Mouse (Mus musculus) left cerebral cortex, postnatal 10 days (tissue): ENCODE data around the gene Vwa1. TPM values are rescaled to one million over a fixed set of nuclear protein-coding genes. Genes with fewer than 3 reads are reported as not detected.

Source experiments
- DNase-seq, 2 experiments: peaks; one replicate each; pipeline ENCODE4 v3.0.0; 2021 to 2022; ENCODE audit warnings: low spot score in 2 of 2, mixed read lengths in 1 of 2; ENCODE audit errors: extremely low spot score in 1 of 2
- intact Hi-C: fragments of 180-260 bp; cut with DNase I; formaldehyde crosslinking; loops from one replicate; pipeline ENCODE4 v1.15.1; 2025
- microRNA-seq: library from miRNA; unstranded; fragments of <30 nt; microRNA quantifications from one replicate; pipeline ENCODE4 v1.2.0, GENCODE M21; 2022
- total RNA-seq, 2 experiments: library from RNA; stranded (reverse); gene quantifications; 2 replicates each; pipeline ENCODE4 v1.2.3; 2021

The Vwa1 gene
- total RNA-seq, 2 experiments from 2014 or later, result 14.6 to 19.3 TPM

DNA sequence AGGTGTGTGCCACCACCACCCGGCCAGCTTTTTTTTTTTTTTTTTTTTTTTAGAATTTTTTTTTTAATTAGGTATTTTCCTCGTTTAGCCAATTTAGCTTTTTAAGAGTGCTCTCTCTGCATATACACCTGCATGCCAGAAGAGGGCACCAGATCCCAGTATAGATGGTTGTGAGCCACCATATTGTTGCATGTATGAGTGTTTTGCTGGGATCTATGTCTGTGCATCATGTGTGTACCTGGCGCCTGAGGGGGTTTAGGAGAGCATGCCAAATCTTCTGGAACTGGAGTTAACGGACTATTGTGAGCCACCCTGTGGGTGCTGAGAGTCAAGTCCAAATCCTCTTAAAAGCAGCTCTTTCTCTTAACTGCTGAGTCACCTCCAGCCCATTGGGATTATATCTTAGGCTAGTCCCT, 52.8 kb downstream of the Vwa1 start:
- intact Hi-C loops, result no loop called here
- no peak for DNase-seq

Small RNAs within 50 kb of the gene (microRNA-seq; reads per million reads assigned to microRNA genes)
- not detected for gene Gm27743

Other genes with a start within 250 kb of the Vwa1 start
- gene Nadk, start 212.3 kb downstream of the Vwa1 start, total RNA-seq, result 10 to 100 TPM; 47.9 TPM
- 10 to 100 TPM; 44.1 to 45.2 TPM for gene Slc35e2, start 173.3 kb downstream of the Vwa1 start, total RNA-seq
- gene Cdk11b, start 149.8 kb downstream of the Vwa1 start, total RNA-seq, result 10 to 100 TPM; 42.0 to 51.4 TPM
- gene Gm10563, start 129.3 kb downstream of the Vwa1 start, total RNA-seq, result not detected
- gene Mmp23, start 121.3 kb downstream of the Vwa1 start, total RNA-seq, result 1 to 10 TPM; 2.1 to 2.2 TPM
- gene Mib2, start 105.5 kb downstream of the Vwa1 start, total RNA-seq, result 100 to 1,000 TPM in 1 of 2 experiments, 10 to 100 TPM in 1; 98.4 to 100 TPM
- gene Fndc10, start 80.4 kb downstream of the Vwa1 start, total RNA-seq, result 10 to 100 TPM; 20.2 to 22.2 TPM
- gene Ssu72, start 69.9 kb downstream of the Vwa1 start, total RNA-seq, result 10 to 100 TPM; 82.3 to 85.4 TPM
- 10 to 100 TPM; 63.6 to 68.8 TPM for gene Tmem240, start 39.9 kb downstream of the Vwa1 start, total RNA-seq
- gene Atad3a, start 13.6 kb downstream of the Vwa1 start, total RNA-seq, result 10 to 100 TPM; 56.0 to 57.9 TPM
- 1 to 10 TPM; 3.0 to 5.4 TPM for gene Tmem88b, start 11.2 kb upstream of the Vwa1 start, total RNA-seq
- gene Ankrd65, start 15.7 kb upstream of the Vwa1 start, total RNA-seq, result not detected
- gene Mrpl20, start 28.2 kb upstream of the Vwa1 start, total RNA-seq, result 100 to 1,000 TPM; 103 to 111 TPM
- gene Ccnl2, start 37.8 kb upstream of the Vwa1 start, total RNA-seq, result 10 to 100 TPM; 68.7 to 71.2 TPM
- gene Aurkaip1, start 56.6 kb upstream of the Vwa1 start, total RNA-seq, result 10 to 100 TPM; 81.6 to 82.6 TPM
- gene Mxra8, start 65.0 kb upstream of the Vwa1 start, total RNA-seq, result 10 to 100 TPM; 10.6 to 14.1 TPM
- gene Dvl1, start 72.7 kb upstream of the Vwa1 start, total RNA-seq, result 10 to 100 TPM; 70.6 to 74.2 TPM
- gene Tas1r3, start 88.7 kb upstream of the Vwa1 start, total RNA-seq, result under 1 TPM; 0.13 to 0.22 TPM
- 10 to 100 TPM; 29.6 to 30.8 TPM for gene Cptp, start 94.7 kb upstream of the Vwa1 start, total RNA-seq
- gene Ints11, start 94.8 kb upstream of the Vwa1 start, total RNA-seq, result 10 to 100 TPM; 38.3 to 39.8 TPM
- 10 to 100 TPM; 66.0 to 71.2 TPM for gene Pusl1, start 117.1 kb upstream of the Vwa1 start, total RNA-seq
- gene Acap3, start 117.1 kb upstream of the Vwa1 start, total RNA-seq, result 100 to 1,000 TPM; 144 to 146 TPM
- gene Ube2j2, start 169.1 kb upstream of the Vwa1 start, total RNA-seq, result 10 to 100 TPM; 84.9 to 93.8 TPM
- 10 to 100 TPM; 19.2 to 20.9 TPM for gene C1qtnf12, start 187.6 kb upstream of the Vwa1 start, total RNA-seq
- gene B3galt6, start 218.0 kb upstream of the Vwa1 start, total RNA-seq, result 10 to 100 TPM; 11.4 to 11.8 TPM
- 100 to 1,000 TPM; 136 to 139 TPM for gene Sdf4, start 218.2 kb upstream of the Vwa1 start, total RNA-seq
- gene Tnfrsf4, start 239.1 kb upstream of the Vwa1 start, total RNA-seq, result 1 to 10 TPM in 1 of 2 experiments, under 1 TPM in 1; 0.32 to 1.4 TPM